Mouse (Mus musculus) left cerebral cortex, adult 6 months (tissue): ENCODE results near the gene Tas2r126. TPM values are rescaled to one million over a fixed set of nuclear protein-coding genes. Genes with fewer than 3 reads are reported as not detected.

Experiments
- long read RNA-seq, 2 experiments: library from polyadenylated mRNA; unstranded; transcript quantifications; one replicate each; pipeline ENCODE4 v2.0.0; 2019 to 2020
- polyA plus RNA-seq: library from polyadenylated mRNA; unstranded; fragments of <200 nt; fragmentation: Nextera tagmentation; gene quantifications from 2 replicates; pipeline ENCODE4 v1.2.3, GENCODE M21; 2021

The Tas2r126 gene
- not detected in 2 replicates for polyA plus RNA-seq
- long read RNA-seq, experiment 1, result 0 reads
- long read RNA-seq, experiment 2, result 0 reads

GRCm38 (mm10) chr6:42434446-42434845 lies at the start of gene Tas2r126:
Gene Tas2r126 (plus strand): TSS chr6:42434535.

GRCm38 (mm10) chr6:42399938-42400337 lies 34.4 kb upstream of the Tas2r126 start, which contains the start of gene Tas2r143:
Gene Tas2r143 (plus strand): TSS chr6:42400238.

GRCm38 (mm10) chr6:42405134-42405533 lies 29.2 kb upstream of the Tas2r126 start, which contains the start of gene Tas2r135:
Gene Tas2r135 (plus strand): TSS chr6:42405434.

DNA sequence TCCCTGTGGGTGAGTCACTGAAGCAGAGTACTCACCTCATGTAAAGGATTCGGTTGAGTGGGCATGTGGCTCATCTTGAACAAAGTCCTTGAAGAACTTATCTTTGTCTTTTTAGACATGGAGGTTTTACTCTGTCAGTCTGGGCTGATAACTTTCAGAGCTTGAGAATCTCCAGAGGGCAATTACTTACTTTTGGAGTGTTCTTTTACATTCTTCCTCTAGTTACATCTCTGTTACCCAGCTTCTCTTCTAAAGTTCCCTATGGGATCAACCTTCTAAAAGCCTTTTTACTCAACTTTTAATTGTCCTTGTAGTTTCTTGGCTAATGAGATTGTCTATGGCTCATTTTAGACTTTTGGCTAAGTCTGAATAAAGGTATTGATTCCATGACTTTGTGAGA lies 30.8 kb downstream of the Tas2r126 start, which contains the start of gene Olfr458:
TSS of gene Olfr458 (minus strand) at position 101 of the 400 bp plus-strand sequence.

GRCm38 (mm10) chr6:42476235-42476634 lies 41.9 kb downstream of the Tas2r126 start, which contains the start of gene Olfr457:
Gene Olfr457 (minus strand): TSS chr6:42476335.

Other genes with a start within 250 kb of the Tas2r126 start
- not detected in 2 replicates for gene Tas2r144, start 219.2 kb upstream of the Tas2r126 start, polyA plus RNA-seq
- gene Gstk1, start 188.6 kb upstream of the Tas2r126 start, polyA plus RNA-seq, result 39.6 and 39.7 TPM in 2 replicates
- gene Tmem139, start 172.6 kb upstream of the Tas2r126 start, polyA plus RNA-seq, result not detected in 2 replicates
- 3.1 and 4.3 TPM in 2 replicates for gene Casp2, start 169.6 kb upstream of the Tas2r126 start, polyA plus RNA-seq
- 0.16 and 0.19 TPM in 2 replicates for gene Clcn1, start 147.8 kb upstream of the Tas2r126 start, polyA plus RNA-seq
- gene Fam131b, start 109.9 kb upstream of the Tas2r126 start, polyA plus RNA-seq, result 6.5 and 15.8 TPM in 2 replicates
- gene Zyx, start 84.9 kb upstream of the Tas2r126 start, polyA plus RNA-seq, result 9.2 and 25.8 TPM in 2 replicates
- 0.11 TPM in 1 of 2 replicates, not detected in the other for gene Epha1, start 61.3 kb upstream of the Tas2r126 start, polyA plus RNA-seq
- not detected in 2 replicates for gene Tas2r143, start 34.3 kb upstream of the Tas2r126 start, polyA plus RNA-seq
- gene Tas2r135, start 29.1 kb upstream of the Tas2r126 start, polyA plus RNA-seq, result not detected in 2 replicates
- gene Olfr458, start 30.7 kb downstream of the Tas2r126 start, polyA plus RNA-seq, result not detected in 2 replicates
- gene Olfr457, start 41.8 kb downstream of the Tas2r126 start, polyA plus RNA-seq, result 0.03 TPM in 1 of 2 replicates, not detected in the other
- gene Olfr456, start 52.7 kb downstream of the Tas2r126 start, polyA plus RNA-seq, result not detected in 2 replicates
- gene Olfr455, start 113.1 kb downstream of the Tas2r126 start, polyA plus RNA-seq, result not detected in 2 replicates
- not detected in 2 replicates for gene Tcaf3, start 163.2 kb downstream of the Tas2r126 start, polyA plus RNA-seq
- gene Tcaf2, start 210.7 kb downstream of the Tas2r126 start, polyA plus RNA-seq, result 0.09 and 0.13 TPM in 2 replicates